Mouse (Mus musculus) erythroblast, adult 5-6 weeks (primary cell): ENCODE measurements around the gene H60b. TPM values are rescaled to one million over a fixed set of nuclear protein-coding genes. Genes with fewer than 3 reads are reported as not detected.
"Not testable (repeated sequence)": the region's sequence is repeated elsewhere in the genome, so short reads cannot be mapped to it uniquely, and the experiment has no call there.

Experiments
- ATAC-seq: replicated peaks from 2 replicates; pipeline ENCODE4 v1.8.0; 2016; ENCODE audit warnings: moderate number of reproducible peaks, mild to moderate bottlenecking, moderate TSS enrichment, inconsistent platforms; ENCODE audit not compliant: poor library complexity, low FRiP score, severe bottlenecking
- total RNA-seq, 2 experiments: library from RNA; stranded (forward) in 1 of 2; stranded (reverse) in 1 of 2; fragments of 150-400 nt in 1 of 2; fragments of 200-764, 138-1000 nt in 1 of 2; gene quantifications; 2 replicates each; pipeline versions ENCODE4 v1.2.3 to v1.2.4; 2015 to 2017; ENCODE audit warnings: low replicate concordance in 2 of 2

H60b gene
- total RNA-seq, 2 experiments from 2014 or later, result not detected

DNA sequence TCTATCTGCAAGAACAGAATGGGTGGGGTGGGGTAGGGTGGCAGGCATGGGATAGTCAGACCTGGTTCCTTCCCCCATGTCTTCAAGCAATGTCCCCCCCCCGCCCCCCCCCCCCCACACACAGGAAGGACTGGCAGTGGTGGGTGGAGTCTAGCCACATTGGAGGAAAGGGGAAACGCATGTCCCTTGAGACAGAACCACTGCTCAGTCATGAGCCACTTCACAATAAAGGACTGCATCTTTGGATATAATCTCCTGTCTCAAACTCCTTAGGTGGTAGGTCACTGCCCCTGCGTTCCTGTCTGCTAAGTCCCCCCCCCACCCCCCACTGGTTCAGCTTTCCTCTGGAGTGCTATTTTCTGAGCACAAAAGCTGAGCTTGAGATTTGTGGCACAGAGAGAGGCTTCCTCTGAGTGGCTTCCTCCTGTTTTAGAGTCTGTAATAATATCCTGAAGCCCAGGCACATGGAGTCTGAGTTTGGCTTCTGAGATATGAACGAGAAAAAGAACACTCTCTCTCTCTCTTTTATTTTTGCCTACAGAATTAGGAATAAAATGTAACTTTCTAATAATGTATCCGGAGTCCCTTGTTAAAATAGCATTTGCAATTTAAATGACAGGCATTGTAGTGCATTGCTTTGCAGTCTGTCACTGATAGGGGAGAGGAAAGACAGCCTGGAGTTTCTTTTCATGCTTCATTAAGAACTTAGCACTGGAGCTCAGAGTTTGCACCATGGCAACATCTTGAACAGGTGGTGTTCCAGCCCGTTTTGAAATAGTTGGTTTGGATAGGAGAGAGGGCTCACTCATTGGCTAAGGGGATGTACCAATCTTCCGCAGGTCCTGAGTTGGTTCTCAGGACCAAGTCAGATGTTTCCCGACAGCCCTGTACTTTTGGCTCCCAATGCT is 112.7 kb downstream of the H60b start:
- not testable (repeated sequence) for ATAC-seq

DNA sequence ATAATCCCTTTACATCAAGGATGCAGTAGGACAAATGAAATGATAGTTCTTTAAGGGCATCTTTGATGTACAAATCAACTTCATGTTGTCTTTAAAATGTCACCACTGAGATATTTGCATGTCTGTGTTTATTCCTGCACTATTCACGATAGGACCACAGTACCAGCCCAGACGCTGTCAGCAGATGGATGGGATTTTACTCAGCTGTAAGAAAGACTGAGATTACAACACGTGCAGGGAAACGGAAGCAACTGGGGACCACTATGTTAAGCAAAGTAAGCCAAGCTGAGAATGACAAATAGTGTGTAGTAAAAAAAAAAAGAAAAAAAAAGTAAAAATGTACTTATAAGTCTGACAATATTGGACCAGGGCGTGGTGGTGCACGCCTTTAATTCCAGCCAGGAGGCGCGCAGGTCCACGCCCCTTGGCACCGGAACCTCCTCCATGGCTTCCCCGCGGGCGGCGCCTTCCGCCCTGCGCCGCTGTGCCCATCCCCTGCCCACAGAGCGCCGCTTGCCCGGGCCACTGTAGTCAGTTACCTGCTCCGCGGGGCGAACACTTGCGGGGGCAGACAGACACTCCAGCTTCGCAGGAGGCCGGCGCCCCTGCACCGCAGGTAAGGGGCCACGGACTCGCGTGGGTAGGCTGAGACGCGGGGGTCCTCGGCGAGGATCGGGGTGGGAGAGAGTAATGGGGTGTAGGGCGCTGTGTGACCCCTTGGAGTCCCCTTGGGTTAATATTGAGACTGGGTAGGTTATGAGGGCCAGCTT is 114.7 kb downstream of the H60b start:
- not testable (repeated sequence) for ATAC-seq

DNA sequence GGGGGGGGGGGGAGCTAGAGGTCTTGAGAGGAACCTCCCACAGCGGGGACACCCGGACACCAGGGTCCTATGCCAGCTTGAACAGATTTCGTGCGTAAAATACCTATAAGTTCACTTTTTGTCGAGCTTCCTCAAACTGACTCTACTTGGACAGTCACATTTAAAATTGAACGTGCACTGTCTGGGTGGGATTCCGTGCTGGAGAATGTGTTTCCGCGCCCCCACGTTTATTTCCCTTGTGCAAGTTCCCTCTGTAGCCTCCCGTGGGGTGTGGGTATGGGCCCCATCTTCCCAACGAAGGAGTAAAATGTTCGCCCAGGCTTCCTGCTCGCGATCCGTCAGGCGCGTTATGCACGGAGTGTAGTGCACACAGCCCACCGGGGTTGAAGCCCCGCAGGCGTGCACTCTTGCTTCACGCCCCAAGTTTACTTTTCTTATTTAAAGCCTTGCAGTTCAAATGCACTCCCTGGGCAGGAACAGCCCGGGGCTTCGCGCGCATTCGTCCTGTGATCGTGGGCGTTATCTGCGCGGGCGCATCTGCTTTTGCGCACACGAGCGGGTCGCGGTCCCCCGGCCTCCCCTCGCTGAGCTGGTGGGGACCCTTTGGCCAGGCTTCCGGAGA is 115.4 kb downstream of the H60b start:
- ATAC-seq, result no peak

DNA sequence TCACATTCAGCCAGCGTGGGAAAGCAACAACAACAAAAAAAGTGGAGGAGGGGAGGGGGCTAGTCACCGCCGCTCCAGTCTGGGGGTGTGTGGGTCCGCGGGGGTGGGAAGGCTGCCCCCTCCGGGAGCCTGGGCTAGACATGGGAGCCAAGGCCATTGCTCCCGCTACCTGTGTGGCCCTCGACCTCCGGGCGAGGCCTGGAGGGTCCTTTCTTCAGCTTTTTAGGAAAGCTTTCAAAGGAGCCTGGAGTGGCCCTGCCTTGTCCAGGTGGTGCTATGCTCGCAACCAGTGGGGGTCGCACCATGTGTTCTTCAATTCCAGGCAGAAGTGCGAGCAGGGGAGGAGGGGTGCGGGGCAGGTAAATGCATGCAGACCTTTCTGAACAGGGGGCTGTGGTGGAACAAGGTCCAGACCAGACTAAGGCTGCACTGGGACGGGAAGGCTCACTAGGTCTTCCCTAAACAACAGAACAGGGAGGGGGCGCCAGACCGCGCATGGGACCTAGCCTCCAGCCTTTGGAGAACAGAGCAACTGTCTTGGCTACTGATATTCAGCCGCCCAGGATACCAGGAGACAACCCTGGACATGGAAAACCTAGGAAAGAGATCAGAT is 116.2 kb downstream of the H60b start:
- ATAC-seq, result no peak

DNA sequence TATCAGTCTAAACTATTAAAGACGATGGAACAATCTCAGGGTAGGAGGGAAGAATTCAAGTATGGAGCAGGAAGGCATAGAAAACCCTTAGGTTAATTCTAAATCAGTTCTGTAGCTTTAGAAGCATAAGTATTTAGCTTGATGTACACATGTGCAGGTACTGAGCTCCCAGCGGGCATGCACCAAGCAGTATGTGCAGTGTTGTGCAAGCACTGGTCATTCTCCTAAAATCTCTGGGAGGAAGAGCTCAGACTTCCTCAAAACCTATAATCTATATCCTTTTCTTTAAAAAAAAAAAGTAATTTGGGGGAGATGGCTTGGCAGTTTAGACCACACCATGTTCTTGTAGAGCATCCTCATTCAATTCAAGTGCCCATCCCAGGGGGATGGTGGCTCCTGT is 120.1 kb downstream of the H60b start:
- not testable (repeated sequence) for ATAC-seq

DNA sequence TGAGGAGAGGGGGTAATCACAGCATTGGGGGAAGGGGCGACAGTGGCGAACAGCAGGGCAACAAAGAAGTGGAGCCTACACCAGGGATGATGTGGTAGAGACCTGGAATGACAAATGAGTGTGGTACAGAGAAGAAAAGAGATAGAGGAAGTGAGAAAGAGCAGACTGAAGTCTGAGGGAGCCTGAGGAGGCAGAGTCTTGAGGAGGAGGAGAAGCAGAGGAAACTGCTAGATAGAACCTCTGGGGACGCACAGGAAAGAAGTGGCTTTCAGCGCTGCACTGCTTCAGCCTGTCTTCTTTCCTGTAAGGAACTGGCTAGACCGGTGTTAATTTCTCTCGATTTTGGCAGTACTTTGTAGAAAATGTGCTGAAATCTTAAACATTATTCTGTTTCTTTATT is 124.4 kb downstream of the H60b start:
- no peak for ATAC-seq

DNA sequence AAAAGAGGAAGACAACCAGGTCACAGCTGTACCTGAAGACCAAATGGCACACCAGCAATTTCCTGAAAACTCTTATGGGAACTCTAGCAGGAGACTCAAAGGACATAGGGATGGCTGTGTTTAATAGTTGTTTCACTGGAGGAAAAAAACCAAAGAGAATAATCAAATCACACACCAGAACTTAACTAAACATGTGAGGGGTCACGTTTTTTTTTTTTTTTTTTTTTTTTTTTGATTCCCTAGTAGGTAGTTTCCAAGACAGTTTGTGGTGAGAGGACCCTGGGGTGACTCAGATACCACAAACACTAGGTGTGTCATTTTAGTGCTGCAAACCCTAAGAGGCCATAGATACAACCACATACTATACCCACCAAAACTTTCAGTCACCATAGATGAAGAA is 137.3 kb downstream of the H60b start:
- no peak for ATAC-seq

DNA sequence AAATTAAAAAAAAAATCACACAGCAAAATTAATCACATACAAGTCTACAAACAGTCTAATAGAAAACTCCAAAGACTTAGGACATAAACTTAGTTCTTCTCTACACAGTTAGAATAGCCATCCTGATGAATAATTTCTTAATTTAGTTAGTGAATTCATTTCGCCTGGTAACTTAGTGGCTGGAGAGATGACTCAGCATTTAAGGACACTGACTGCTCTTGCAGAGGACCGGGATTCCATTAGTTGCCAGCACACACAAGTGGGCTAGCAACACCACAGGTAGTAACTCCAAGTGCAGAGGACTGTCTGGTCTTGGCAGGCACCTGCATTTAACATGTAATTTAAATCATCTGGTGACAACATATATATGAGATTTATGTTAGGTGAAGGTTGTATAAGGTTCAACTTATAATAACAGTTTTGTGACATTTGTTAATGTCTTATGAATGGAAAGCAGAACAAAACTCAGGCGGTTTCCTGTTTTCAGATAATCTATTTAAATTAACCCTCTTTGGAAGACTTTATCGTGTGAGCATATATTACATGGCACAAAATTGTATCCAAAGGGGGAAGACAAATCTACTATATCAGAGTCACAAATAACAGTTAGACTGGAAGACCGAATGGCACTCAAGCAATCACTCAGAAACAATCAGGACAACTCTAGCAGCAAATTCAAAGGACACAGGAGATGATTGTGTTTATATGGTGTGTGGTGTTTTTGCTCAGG is 138.8 kb downstream of the H60b start:
- ATAC-seq, result no peak

DNA sequence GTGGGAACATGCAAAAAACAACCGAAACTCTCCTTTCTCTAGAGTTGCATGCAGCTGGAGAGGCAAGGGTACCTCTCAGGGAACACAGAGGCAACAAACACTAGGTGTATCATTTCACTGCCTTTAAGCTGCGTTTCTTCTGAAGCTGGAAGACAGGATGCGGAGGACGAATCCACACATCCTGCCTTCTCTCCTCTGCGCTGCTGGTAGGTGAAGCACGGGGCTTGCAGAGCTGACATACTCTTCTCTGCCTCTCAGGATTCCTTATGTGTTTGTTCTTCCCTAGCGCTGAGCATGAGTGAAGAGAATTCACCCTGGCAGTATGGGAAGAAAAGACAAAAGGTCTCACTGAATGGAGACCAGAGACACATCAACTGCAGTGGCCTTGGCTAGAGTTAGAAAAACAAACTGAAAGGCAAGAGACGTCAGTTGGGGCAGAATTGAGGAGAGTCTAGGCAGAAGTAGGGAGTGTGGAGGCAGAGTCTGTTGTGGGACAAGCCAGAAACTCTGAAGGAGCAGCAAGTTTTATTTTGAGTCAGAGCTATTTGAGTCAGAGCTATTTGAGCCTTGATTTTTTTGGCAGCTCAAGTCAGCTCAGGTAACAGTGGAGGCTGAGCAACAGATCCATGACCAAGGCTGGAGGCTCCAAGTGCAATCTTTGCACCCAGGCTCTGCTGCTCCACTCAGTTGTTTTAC is 139.5 kb downstream of the H60b start:
- no peak for ATAC-seq

DNA sequence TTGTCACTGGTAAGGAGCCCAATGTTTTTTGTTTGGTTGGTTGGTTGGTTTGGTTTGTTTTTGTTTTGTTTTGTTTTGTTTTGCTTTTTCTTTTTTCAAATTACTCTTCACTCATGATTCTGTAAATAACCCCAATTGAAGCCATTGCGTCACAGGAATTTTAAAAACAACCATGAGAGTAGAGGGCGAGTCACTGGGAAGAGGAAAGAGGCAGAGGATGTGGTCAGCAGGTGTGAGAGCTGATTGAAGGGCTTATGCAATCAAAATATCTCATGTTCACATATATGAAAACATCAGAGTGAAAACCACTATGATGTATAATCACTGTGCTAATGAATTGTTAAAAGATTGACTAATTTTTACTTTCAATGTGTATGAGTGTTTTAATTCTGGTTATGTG is 140.9 kb downstream of the H60b start:
- no peak for ATAC-seq

DNA sequence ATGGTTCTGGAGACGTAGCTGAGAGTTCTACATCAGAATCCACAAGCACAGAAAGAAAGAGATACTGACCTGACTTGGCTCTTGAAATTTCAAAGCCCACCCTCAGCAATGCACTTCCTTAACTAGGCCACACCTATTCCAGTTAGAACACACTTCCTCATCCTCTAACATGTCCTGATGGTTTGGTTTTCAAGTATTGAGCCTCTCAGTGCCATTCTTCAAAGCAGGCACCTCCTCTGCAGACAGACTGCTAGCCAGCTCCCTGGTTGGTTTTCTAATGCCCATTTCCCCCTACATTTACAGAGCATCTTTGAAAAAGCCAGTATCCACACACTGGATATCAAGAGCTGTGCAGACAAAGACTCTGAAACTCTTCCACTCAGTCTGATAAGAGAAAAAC is 143.3 kb downstream of the H60b start:
- no peak for ATAC-seq

DNA sequence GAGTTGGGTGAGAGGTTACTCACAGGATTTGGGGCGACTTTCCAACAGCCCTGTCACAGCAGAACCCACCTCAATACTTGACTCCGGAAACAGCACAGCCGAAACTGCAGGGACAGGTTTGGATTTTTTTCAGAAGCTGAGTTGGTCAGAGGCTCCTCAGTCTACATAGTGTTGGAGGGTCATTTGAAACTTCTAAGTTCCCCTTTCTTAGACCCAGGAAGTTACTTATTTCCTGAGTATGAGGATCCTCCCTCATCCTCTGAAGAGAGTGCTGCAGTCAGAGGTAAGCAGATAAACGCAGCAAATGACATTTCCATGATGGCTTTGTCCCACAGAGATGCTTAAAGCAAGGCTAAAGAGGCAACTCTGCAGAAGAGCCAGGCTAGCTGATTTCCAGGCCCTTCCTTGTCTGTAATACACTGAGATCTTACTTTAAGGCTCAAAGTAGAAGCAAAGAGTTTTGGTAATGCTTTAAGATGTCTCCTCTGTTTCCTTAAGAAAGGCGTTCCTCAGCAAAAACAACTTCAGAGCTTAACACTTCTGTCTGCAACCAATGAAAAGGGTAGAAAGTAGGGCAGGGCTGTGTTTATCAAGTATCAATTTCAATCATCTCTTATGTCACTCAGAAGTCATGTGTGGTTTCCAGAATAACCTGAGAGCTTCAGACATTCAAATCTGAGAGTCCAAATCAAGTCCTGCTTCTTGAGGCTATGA is 144.1 kb downstream of the H60b start:
- ATAC-seq, result no peak

DNA sequence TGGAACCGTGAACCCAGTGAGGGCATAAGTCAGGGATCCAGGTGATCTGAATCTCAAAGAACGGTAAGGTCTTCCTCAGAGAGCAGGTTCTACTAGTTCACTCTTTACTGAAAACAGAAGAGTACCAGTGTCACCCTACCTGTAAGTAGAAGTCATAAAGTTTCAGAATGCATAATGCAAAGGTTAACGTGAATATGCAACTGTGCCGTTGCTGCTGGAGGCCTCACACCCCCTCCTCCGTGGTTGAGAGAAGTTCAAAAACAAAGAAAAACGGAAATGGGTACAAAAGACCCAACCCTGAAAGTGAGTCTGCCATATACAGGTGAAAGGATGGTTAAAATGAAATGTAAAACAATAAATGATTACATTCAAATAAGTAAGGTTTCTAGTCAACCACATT is 145.3 kb downstream of the H60b start:
- no peak for ATAC-seq

DNA sequence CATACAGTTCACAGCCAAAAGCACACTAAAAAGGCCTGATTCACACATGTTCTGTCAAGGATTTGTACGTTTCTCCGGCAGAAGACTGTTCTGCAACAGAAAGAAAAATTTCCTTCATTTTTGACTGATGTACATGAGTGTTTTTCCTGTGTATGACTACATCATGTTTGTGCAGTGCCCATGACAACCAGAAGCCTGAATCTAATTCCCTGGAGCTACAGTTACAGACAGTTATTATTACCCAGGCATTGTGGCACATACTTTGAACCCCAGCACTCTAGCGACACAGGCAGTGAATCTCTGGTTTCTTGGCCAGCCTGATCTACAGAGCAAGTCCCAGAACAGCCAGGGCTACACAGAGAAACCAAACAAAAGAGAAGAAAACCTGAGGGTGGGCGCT is 147.4 kb downstream of the H60b start:
- ATAC-seq, result no peak

DNA sequence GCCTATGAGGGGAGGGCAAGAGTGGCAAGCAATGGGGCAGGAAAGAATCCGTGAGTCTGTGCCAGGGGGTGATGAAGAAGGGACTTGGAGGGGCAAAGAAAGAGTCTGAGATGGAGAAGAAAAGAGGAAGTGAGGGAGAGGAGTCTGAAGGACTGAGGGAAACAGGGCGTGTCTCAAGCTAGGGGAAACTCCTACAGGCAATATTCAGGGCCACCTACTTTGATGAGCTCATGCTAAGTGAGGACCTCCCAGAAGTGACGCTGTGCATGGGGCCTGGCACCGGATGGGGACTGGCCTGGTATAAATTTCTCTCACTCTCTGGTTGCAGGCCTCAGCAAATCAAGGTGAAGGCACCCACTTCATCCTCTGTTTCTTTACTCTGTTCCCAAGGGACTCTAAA is 148.1 kb downstream of the H60b start:
- ATAC-seq, result no peak

DNA sequence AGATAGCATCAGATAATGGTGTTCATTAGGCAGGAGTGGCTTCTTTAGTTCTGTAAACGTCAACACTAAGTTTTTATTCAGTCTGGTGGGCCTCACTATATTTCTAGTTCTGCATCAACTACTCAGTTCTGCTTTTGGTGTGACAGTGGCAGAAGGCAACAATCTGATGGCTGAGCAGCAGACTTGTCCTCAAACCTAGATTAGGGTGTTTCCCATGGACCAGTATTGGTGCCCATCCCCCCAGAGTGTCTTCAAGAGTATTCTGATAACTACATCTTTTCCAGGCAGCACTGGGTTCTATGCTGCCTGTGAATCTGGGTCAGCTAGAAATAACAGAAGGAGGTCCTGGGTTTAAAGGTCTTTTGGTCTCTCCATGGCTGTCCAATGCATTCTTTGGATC is 149.8 kb downstream of the H60b start:
- ATAC-seq, result no peak

DNA sequence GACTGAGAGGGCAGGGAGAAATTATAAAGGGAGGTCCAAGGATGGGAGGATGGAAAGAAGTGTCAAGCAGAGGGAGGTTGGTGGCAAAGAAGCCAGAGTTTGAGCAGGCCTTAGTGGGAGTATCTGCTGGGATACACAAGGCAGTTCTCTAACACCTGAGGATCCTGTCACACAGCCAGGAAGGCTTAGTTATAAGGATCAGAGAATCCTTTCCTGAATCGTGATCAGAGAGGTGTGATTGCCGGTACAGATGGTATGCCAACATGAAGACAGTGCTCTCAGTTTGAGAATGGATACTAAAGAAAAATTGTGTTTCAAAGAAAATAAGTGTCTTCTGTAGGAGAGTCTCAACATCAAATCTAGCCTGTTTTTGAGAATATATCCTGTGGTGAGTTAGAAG is 164.5 kb downstream of the H60b start:
- no peak for ATAC-seq
